Mouse (Mus musculus): ENCODE results near the gene Cacng7. TPM values are rescaled to one million over a fixed set of nuclear protein-coding genes. Genes with fewer than 3 reads are reported as not detected.

Cacng7 gene
- polyA plus RNA-seq, 1 experiment from 2014 or later = 3.0 TPM

GRCm38 (mm10) chr7:3303789-3304188 is 29.0 kb upstream of the Cacng7 start:
- Histone ChIP-seq H3K9ac (replicated peaks) (0 out of 2 replicates have a peak overlapping the region, but pooled peaks have one; percentile 27), H3K4me3 (replicated peaks) (peak overlapping the region; percentile 36), H3K27me3 (peaks cover 71% of the 10 kb centered on the region), H3K4me2 (peak overlapping the region; percentile 63), H3K27ac (no peak overlapping the region), H3K36me3 (peaks cover 11% of the 10 kb centered on the region; the same call in 1 of the 2 replicates), H3K9me3 (no peaks in the 10 kb centered on the region), H3K4me1 (replicated peaks) (peaks cover 29% of the 10 kb centered on the region)
- 0 out of 2 replicates have a peak, but pooled peaks have one; percentile 37 for ATAC-seq (ENCODE audit: insufficient number of reproducible peaks, insufficient read depth, low FRiP score, low TSS enrichment, low read depth)
- WGBS = 6% methylated on average over 12 of the region's 12 CpGs

- H3K4me3 ChIP-seq (replicated peaks) = no peak overlapping the region; the same call in 1 of the 2 replicates
- H3K36me3 ChIP-seq = peaks cover 9% of the 10 kb centered on the region; the same call in 1 of the 2 replicates
- peak overlapping the region; percentile 63 for H3K4me2 ChIP-seq
- WGBS = 6% methylated on average over 9 of the region's 10 CpGs
- peaks cover 29% of the 10 kb centered on the region for H3K4me1 ChIP-seq (replicated peaks)
- no peaks in the 10 kb centered on the region for H3K9me3 ChIP-seq
- H3K27ac ChIP-seq = no peak overlapping the region
- no peak for ATAC-seq (ENCODE audit: insufficient number of reproducible peaks, insufficient read depth, low FRiP score, low TSS enrichment, low read depth)
- peaks cover 71% of the 10 kb centered on the region for H3K27me3 ChIP-seq
- no peak overlapping the region for H3K9ac ChIP-seq (replicated peaks)
Observed at GRCm38 (mm10) chr7:3304298-3304697, 28.5 kb upstream of the Cacng7 start.

GRCm38 (mm10) chr7:3306400-3306799 is 26.4 kb upstream of the Cacng7 start:
- WGBS = 70% methylated on average over 3 of the region's 3 CpGs
- Histone ChIP-seq H3K4me2 (no peak overlapping the region), H3K36me3 (no peaks in the 10 kb centered on the region), H3K27ac (no peak overlapping the region), H3K9me3 (peaks cover 5% of the 10 kb centered on the region; the same call in 1 of the 2 replicates), H3K4me3 (replicated peaks) (no peak overlapping the region), H3K9ac (replicated peaks) (no peak overlapping the region), H3K4me1 (replicated peaks) (peaks cover 29% of the 10 kb centered on the region), H3K27me3 (peaks cover 52% of the 10 kb centered on the region)
- ATAC-seq (ENCODE audit: insufficient number of reproducible peaks, insufficient read depth, low FRiP score, low TSS enrichment, low read depth) = no peak

GRCm38 (mm10) chr7:3308646-3309045 is 24.1 kb upstream of the Cacng7 start:
- Histone ChIP-seq H3K9me3 (peaks cover 5% of the 10 kb centered on the region; the same call in 1 of the 2 replicates), H3K4me1 (replicated peaks) (peaks cover 13% of the 10 kb centered on the region), H3K9ac (replicated peaks) (no peak overlapping the region), H3K4me3 (replicated peaks) (no peak overlapping the region), H3K27ac (no peak overlapping the region), H3K4me2 (no peak overlapping the region), H3K36me3 (no peaks in the 10 kb centered on the region), H3K27me3 (peaks cover 29% of the 10 kb centered on the region)
- 12% methylated on average over 4 of the region's 4 CpGs for WGBS
- no peak for ATAC-seq (ENCODE audit: insufficient number of reproducible peaks, insufficient read depth, low FRiP score, low TSS enrichment, low read depth)

- Histone ChIP-seq H3K4me1 (replicated peaks) (no peaks in the 10 kb centered on the region), H3K27me3 (peaks cover 13% of the 10 kb centered on the region), H3K4me3 (replicated peaks) (no peak overlapping the region), H3K36me3 (no peaks in the 10 kb centered on the region), H3K9me3 (peaks cover 5% of the 10 kb centered on the region; the same call in 1 of the 2 replicates), H3K9ac (replicated peaks) (no peak overlapping the region), H3K4me2 (no peak overlapping the region), H3K27ac (no peak overlapping the region)
- WGBS = 95% methylated on average over 7 of the region's 7 CpGs
- no peak for ATAC-seq (ENCODE audit: insufficient number of reproducible peaks, insufficient read depth, low FRiP score, low TSS enrichment, low read depth)
Observed at GRCm38 (mm10) chr7:3310233-3310632, 22.5 kb upstream of the Cacng7 start.

- WGBS = 85% methylated on average over 8 of the region's 8 CpGs
- peaks cover 5% of the 10 kb centered on the region; the same call in 1 of the 2 replicates for H3K9me3 ChIP-seq
- H3K9ac ChIP-seq (replicated peaks) = no peak overlapping the region
- no peak overlapping the region for H3K27ac ChIP-seq
- H3K4me1 ChIP-seq (replicated peaks) = no peaks in the 10 kb centered on the region
- H3K4me3 ChIP-seq (replicated peaks) = no peak overlapping the region
- no peaks in the 10 kb centered on the region for H3K36me3 ChIP-seq
- ATAC-seq (ENCODE audit: insufficient number of reproducible peaks, insufficient read depth, low FRiP score, low TSS enrichment, low read depth) = no peak
- no peaks in the 10 kb centered on the region for H3K27me3 ChIP-seq
- no peak overlapping the region for H3K4me2 ChIP-seq
Observed at GRCm38 (mm10) chr7:3313571-3313970, 19.2 kb upstream of the Cacng7 start.

GRCm38 (mm10) chr7:3314121-3314520 is 18.6 kb upstream of the Cacng7 start:
- no peak overlapping the region for H3K27ac ChIP-seq
- no peaks in the 10 kb centered on the region for H3K36me3 ChIP-seq
- peaks cover 5% of the 10 kb centered on the region; the same call in 1 of the 2 replicates for H3K9me3 ChIP-seq
- H3K4me2 ChIP-seq = no peak overlapping the region
- no peak for ATAC-seq (ENCODE audit: insufficient number of reproducible peaks, insufficient read depth, low FRiP score, low TSS enrichment, low read depth)
- H3K27me3 ChIP-seq = no peaks in the 10 kb centered on the region
- no peak overlapping the region for H3K9ac ChIP-seq (replicated peaks)
- WGBS = 68% methylated on average over 5 of the region's 5 CpGs
- no peak overlapping the region for H3K4me3 ChIP-seq (replicated peaks)
- no peaks in the 10 kb centered on the region for H3K4me1 ChIP-seq (replicated peaks)

- Histone ChIP-seq H3K27me3 (no peaks in the 10 kb centered on the region), H3K9ac (replicated peaks) (no peak overlapping the region), H3K36me3 (no peaks in the 10 kb centered on the region), H3K4me3 (replicated peaks) (no peak overlapping the region), H3K4me2 (no peak overlapping the region), H3K27ac (no peak overlapping the region), H3K4me1 (replicated peaks) (no peaks in the 10 kb centered on the region), H3K9me3 (no peaks in the 10 kb centered on the region)
- 30% methylated on average over 4 of the region's 4 CpGs for WGBS
- no peak for ATAC-seq (ENCODE audit: insufficient number of reproducible peaks, insufficient read depth, low FRiP score, low TSS enrichment, low read depth)
Observed at GRCm38 (mm10) chr7:3317704-3318103, 15.1 kb upstream of the Cacng7 start.

GRCm38 (mm10) chr7:3320856-3321255 is 11.9 kb upstream of the Cacng7 start:
- ATAC-seq (ENCODE audit: insufficient number of reproducible peaks, insufficient read depth, low FRiP score, low TSS enrichment, low read depth) = no peak
- WGBS = 64% methylated on average over 3 of the region's 3 CpGs
- no peaks in the 10 kb centered on the region for H3K27me3 ChIP-seq
- no peak overlapping the region for H3K27ac ChIP-seq
- H3K4me1 ChIP-seq (replicated peaks) = no peaks in the 10 kb centered on the region
- H3K4me3 ChIP-seq (replicated peaks) = no peak overlapping the region
- no peak overlapping the region for H3K9ac ChIP-seq (replicated peaks)
- no peaks in the 10 kb centered on the region for H3K36me3 ChIP-seq
- H3K4me2 ChIP-seq = no peak overlapping the region
- H3K9me3 ChIP-seq = no peaks in the 10 kb centered on the region

GRCm38 (mm10) chr7:3323826-3324225 is 8.9 kb upstream of the Cacng7 start:
- Histone ChIP-seq H3K27ac (no peak overlapping the region), H3K4me3 (replicated peaks) (no peak overlapping the region), H3K4me1 (replicated peaks) (no peaks in the 10 kb centered on the region), H3K9me3 (no peaks in the 10 kb centered on the region), H3K27me3 (peaks cover under 1% of the 10 kb centered on the region; the same call in 1 of the 2 replicates), H3K9ac (replicated peaks) (no peak overlapping the region), H3K4me2 (no peak overlapping the region), H3K36me3 (no peaks in the 10 kb centered on the region)
- no peak for ATAC-seq (ENCODE audit: insufficient number of reproducible peaks, insufficient read depth, low FRiP score, low TSS enrichment, low read depth)
- 84% methylated on average over 1 of the region's 1 CpGs for WGBS

- no peak overlapping the region for H3K9ac ChIP-seq (replicated peaks)
- 0 out of 2 replicates have a peak, but pooled peaks cover 12% of the 10 kb centered on the region for H3K4me1 ChIP-seq (replicated peaks)
- 70% methylated on average over 4 of the region's 4 CpGs for WGBS
- no peak for ATAC-seq (ENCODE audit: insufficient number of reproducible peaks, insufficient read depth, low FRiP score, low TSS enrichment, low read depth)
- no peak overlapping the region for H3K4me2 ChIP-seq
- no peaks in the 10 kb centered on the region for H3K9me3 ChIP-seq
- H3K36me3 ChIP-seq = no peaks in the 10 kb centered on the region
- peaks cover 12% of the 10 kb centered on the region for H3K27me3 ChIP-seq
- H3K4me3 ChIP-seq (replicated peaks) = no peak overlapping the region
- no peak overlapping the region for H3K27ac ChIP-seq
Observed at GRCm38 (mm10) chr7:3327961-3328360, 4.8 kb upstream of the Cacng7 start.

Measured in limb, embryonic 12.5 days (tissue).